Mouse (Mus musculus): ENCODE measurements at regions not wholly inside any gene's neighbourhood (a gene's known extent, or its start where the extent isn't known, plus 50 kb on each side); places are given as distances from the start of the nearest gene placed in this dataset.

DNA sequence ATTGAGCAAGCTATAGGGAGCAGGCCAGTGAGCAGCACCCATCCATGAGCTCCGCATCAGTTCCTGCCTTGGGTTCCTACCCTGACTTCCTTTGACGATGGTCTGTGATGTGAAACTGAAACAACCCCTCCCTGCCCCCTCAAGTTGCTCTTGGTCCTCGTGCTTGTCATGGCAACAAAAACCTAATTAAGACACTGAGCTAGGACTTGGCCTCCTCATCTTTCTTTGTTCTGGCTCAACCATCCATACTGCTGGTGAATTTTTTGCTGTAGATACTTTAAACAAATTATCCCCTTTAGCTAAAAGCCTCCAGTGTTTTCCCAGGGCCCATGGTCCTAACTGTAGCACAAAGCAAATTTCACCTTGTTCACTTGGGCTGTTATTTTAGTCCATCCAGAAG is 129.9 kb upstream of the Peli2 start:
- DNase-seq (ENCODE audit: low spot score in 2 of 2): no peak

DNA sequence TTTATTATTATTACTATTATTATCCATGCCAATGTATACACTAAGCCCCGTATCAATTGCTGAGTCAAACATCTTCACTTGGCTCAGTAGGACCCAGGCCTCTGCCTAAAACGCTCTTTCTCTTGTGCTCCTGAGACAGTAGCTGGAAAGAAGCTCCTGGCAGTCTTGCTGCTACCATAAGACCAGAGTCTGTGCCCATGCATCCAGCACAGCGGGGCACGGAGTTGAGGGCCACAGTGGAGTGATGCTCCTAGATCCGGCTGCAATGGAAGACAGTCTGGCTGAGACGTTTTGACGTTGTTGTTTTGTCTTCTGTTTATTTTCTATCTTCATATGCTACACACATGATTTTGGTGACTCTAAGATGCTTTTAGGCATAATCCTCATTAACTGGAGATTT is 129.1 kb upstream of the Peli2 start:
- DNase-seq (ENCODE audit: low spot score in 2 of 2): no peak

DNA sequence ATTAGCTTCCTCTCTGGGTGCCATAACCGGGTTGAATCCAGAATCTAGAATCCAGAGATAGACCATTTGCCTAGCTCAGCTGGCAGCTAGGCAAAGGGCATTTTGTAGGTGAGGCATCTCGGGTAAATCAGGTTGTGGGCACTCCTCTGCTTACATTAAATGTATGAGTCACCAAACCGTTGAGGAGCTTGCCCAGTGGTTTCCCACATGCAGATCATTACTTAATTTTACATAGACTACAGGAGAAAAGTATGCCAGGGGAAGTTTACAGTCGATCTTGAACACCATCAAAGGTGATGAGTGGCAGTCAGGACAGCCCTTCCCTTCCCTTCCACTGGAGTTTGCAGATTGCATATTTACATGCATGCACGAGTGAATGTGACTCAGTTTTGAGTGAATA is 128.5 kb upstream of the Peli2 start:
- no peak for DNase-seq (ENCODE audit: low spot score in 2 of 2)

DNA sequence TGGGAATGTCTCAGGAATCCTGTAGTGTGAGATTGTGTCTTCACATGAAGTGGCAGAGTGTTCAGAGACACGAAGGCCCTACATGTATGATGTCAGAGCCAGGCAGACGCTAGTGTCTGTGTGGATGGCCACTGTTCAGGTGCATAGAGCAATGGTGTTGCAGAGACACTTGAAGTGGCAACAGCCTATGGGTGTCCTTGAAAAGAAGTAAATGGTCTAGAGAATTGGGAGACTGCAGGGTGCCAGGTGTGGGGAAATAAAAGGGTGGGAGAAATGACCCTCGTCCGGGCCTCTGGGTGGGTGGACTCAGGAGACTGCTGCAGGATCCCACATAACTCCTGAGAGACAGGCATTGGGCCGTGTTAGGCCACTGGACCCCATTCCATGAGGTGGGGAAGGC is 127.8 kb upstream of the Peli2 start:
- DNase-seq (ENCODE audit: low spot score in 2 of 2): no peak

DNA sequence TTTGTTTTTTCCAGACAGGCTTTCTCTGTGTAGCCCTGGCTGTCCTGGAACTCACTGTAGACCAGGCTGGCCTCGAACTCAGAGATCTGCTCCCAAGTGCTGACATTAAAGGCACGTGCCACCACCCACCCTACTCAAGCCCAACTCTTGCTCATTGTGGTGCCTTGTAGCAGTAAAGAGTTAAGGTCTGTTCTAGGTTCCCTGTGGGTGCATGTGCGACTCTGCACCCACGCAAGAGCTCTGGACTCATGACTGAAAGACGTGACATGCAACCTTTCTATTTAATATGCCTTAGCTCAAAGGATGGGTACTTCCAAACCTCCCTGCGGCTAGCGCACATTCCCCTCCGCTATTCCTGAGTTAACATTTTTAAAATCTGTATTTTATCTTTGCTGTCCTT is 121.7 kb upstream of the Peli2 start:
- no peak for DNase-seq (ENCODE audit: low spot score in 2 of 2)

DNA sequence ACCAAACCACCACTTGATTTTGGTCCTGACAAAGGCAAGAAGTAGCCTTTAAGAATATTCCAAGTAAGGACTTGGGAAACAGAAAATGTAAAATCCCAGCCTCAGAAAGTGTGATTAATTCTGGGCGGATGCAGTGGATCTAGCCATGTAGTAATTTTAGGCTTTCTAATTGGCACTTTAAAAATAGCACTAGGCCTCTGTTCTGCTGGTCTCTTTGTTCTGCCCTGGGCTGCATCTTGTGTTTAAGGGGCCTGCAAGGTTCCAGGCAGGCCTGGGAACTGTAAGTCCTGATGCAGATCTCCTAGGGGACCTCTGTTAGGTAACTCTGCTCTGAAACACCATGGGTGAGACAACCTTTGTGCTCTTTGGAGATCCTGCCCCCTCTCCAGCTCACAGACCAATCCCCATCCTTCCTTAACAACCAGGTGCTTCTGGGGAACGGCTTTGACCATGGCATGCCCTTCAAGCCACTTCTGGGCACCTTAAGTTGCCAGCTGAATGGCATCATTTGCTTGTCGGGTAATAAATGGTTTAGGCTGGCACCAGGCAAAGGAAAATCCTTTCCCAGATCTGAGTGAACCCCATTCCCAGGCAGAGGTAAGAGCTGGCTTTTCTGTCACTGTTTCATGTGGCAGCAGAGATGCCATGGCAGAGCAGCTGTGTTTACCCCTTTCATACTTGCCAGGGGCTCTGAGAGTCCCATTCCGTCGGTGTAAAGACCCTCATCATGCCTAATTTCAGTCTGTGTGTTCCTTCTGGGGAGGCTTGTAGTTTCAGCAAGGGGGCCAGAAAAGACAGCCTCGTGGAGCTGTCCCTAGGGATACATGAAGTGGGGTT is 115.3 kb upstream of the Peli2 start:
- DNase-seq (ENCODE audit: low spot score in 2 of 2): no peak

DNA sequence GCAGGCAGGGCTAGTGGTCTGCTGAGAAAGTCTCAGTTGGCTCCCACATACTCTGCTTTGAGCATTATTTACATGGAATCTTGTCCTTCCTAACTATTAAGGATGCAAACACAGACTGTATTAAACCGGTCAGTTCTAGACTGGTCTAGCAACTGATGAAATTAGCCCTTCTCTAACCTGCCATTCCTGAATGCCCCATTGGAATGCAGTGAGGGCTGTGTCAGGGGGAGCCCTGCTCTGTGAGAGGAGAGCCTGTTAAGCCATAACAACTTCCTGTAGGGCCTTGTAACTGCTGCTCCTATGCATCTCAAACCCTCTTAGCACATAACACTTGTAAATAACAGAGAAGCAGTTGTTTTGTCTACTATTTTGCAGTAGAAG is 114.7 kb upstream of the Peli2 start:
- DNase-seq (ENCODE audit: low spot score in 2 of 2): no peak

DNA sequence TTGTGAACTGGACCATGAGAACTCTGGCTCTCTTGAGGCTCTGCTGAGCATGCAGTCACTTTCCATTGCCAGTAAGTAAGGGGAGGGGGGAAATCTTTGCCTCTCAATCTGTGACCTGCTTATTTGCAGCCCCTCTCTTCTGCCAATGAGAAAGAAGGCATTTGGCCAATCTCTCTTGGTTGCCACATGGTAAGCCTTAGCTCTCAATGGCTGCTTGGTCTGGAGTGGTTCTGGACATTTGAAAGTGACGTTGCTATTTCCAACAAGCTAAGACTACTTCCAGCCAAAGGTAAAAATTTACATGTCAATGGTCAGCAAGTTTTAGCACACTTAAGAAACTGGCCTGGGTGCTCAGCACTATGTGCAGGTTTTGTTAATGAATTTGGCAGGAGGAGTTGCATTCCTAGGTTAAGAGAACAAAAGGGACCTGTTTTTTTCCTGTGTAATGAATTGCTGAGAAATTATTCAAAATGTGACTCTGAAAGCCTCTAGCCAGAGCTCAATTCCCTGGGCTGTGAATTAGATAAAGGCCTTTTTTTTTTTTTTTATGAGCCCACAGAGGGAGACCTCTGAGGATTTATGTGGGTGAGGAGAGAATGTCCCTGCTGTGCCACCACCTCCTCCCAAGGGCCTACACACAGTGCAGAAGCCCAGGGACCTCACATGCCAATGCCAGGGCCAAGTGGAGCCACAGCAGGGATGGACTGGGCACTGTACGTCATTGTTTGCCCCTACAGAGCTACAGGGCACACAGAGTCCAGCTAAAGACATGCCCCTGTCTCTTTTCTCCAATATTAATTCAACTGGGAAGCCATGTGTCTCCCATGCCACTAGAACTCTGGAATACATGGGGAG is 108.0 kb upstream of the Peli2 start:
- DNase-seq (ENCODE audit: low spot score in 2 of 2): no peak

DNA sequence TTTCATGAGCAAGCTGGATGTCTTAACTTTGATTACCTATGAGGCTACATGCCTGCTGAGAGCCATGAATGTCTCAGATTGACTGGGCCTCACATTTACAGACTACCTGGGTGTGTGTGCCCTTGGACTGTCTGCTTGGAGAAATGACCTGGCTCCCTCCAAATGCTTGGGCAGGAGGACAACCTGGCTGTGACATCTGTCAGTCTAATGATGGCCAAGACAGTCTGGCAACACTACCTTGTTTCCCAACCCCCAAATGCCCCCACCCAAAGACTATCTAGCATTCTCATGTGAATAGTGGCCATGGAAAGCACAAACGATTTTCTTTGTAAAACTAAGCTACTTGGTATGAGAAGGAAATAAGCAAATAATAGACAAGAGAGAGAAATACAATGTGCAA is 107.2 kb upstream of the Peli2 start:
- no peak for DNase-seq (ENCODE audit: low spot score in 2 of 2)

DNA sequence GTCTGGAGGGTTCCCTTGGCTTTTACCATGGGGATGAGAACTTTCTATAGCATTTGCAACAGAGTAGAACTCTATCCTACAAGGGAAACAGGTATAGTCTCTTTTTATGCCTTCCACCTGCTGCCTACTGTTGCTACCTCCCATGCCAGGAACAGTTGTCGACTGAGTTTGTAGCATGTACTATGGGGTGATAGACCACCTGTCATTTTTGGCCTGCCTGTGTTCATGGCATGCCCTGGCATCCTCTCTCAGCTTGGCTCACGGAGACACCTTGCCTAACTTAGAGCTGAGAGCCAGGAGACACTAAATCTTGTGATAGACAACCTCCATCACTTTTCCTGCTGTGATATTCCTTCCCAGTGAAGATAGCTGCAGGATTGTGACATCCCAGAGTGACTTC is 105.8 kb upstream of the Peli2 start:
- DNase-seq (ENCODE audit: low spot score in 2 of 2): no peak

DNA sequence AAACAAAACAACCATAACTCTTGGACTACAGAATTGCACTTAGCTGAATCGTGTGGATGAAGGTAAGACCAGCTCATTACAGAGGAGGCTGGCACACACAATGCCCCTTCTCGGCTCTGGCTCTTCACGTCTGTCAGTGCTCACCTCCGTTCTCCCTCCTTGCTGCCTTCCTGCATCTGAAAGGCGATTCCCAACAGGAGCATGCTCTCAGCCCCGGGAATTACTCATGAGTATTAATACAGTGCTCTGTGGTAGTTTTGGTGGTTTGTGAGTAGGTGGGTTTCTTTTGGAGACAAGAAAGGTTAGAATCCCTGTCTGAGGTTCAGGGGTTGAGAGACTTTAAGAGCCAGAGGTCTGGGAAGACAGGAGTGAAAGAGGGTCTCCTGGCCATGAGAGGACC is 102.7 kb upstream of the Peli2 start:
- no peak for DNase-seq (ENCODE audit: low spot score in 2 of 2)

DNA sequence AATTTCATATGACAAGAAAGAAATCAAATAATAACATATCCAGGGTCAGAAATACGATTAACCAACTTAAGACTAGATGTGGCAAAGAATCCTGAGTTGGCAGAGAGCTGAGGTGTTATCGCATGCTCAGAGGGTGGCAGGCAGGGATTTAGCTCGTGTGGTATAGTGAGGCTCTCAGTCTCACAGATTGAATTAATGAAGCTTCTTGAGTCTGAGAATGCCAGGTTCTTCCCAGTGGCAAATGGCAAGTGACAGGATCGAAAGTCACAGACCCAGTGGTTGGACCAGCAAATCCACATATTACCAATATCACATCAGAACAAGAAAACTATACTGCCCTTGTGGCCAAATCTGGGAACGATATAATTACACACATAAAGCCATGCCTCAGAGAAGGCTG is 101.3 kb upstream of the Peli2 start:
- DNase-seq (ENCODE audit: low spot score in 2 of 2): no peak

DNA sequence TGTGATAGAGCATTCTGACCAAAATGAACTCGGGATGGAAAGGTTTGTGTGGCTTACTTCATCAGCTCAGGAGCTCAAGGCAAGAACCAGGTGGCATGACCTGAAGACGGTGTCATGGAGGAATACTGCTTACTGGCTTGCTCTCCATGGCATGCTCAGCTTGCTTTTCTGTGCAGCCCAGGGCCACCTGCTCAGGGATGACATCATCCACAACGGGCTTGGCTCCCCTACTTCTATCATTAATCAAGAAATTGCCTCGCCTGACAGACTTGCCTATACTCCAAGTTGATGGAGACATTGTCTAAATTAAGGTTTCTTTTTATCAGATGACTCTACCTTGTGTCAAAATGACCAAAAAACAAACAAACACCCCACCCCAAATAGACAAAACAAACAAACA is 98.4 kb upstream of the Peli2 start:
- no peak for DNase-seq (ENCODE audit: low spot score in 2 of 2)

DNA sequence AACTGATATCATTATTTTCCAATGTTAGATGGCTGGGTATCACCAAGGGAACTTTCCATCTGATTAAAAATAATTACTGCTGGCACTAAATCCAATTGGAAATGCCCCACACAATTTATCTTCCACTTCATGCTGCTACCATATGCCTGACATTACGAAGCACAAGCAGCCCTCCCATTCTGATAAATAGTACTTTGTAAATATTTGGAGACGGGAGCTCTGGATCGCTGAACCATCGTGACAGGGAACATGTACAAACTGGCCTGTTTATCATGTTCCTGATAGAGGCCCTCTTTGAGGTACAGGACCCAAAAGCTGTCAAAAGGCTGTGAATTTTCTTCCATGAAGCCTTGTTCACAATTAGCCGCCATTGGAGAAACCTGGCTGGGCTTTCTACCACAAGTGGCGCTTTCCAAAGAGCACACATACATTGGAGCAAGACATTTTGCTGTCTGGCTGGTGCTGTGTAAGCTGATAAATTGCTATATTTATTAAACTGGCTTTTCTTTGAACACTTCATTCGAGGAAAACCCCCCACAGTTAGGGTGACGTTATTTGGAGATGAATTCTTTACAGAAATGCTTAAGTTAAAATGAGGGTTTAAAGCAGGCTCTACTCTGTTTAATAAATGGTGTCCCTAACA is 96.5 kb upstream of the Peli2 start:
- DNase-seq (ENCODE audit: low spot score in 2 of 2): no peak

DNA sequence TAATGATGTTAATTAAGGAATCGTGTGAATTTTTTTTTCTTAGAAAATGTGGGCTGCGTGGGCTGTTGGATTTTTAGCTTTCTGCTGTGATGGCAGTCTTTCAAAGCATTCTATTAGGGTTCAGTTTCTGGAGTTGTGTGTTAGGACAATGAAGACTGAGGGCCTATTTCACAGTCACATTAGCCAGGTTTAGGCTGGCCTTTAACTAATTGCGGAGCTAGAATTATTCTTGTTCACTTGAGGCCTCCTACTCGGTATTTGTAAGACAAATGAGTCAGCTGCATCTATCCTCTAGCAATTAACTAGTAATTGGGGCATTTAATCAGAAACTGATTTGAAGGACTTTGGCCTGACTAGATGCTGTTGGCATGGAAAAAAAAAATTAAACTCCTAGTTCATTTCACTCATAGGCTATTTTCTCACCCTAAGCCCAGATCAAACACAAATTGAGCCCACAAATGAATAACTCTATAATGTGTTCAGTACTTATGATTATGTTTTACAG is 81.3 kb upstream of the Peli2 start:
- no peak for DNase-seq (ENCODE audit: low spot score in 2 of 2)

DNA sequence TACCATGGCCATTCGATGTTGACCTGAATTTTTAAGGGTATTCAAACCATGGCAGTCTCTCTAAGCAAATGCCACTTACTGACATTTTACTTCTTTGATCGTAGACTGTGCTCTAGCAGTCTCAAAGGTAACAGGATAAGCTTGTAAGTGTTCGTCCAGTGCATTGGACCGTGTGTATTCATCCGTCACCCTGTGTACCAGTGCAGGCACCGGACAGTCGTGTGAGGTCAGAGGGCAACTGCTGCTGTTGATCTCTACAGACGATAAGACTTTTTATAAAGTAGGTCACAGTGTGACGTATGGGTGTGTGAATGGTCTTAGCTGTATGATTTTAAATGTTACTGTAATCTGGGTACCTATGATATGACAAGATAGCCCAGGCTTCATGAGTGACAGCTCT is 74.5 kb upstream of the Peli2 start:
- no peak for DNase-seq (ENCODE audit: low spot score in 2 of 2)

DNA sequence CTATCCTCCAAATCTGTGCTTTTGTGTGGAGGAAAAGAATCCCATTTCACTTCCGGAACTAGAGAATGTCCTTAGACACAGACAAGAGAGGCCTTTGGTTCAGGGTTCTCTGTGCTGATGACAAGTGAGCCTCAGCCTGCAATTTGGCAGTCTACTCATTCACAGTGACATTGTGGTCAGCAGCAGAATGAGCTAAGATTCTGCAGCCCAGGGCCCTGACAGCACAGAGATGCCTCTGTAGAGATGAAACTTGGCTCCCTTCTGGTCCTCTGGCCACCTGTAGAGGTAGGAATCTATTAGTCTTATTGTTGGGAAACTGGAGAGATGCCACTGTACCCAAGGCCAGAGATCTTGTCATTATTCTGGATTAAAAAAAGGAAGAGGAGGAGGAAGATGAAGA is 73.8 kb upstream of the Peli2 start:
- DNase-seq (ENCODE audit: low spot score in 2 of 2): no peak

DNA sequence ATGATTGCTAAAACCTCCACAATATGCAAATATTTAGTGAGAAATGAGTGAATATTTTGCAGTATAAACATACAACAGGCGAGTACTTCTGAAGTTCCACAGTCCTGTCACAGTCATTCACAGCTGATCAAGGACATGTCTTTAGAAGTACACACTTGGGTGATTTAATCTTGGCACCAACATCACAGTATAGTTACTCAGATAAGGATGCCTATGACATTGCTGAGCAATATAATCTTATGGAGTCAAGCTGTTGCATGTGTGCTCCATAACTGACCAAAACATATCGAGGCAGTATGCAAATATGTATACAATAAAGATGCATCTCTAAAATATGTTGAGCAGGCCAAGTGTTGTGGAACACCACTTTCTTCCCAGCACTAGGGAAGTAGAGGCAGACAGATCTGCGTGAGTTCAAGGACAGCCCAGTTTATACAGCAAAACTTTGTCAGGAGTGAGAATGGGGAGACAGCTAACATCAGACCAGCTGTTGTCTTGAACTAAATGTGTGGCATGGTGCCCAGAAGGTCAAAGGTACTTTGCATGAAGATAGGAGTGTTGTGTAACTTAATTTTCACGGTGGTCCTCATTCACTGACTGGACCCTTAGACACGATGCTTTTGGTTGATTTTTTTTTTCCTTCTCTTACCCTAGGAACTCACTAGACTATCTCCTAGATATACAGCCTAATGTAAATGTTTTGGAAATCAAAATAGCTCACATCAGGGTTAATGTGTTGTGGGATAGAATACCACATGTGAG is 70.7 kb upstream of the Peli2 start:
- no peak for DNase-seq (ENCODE audit: low spot score in 2 of 2)

DNA sequence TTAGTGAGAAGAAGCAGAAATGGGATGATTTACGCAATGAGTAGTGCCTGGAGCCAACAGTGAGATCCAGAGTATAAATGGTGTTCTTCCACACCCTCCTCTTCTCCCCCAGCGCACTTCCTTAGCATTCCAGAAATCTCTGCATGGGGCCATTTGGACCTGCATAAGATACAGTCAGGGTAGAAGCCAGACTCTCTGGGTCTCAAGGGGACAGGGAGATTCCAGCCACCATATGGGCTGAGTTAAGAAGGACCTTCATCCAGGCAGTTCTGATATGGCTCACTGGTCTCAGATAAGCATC is 70.2 kb upstream of the Peli2 start:
- no peak for DNase-seq (ENCODE audit: low spot score in 2 of 2)

DNA sequence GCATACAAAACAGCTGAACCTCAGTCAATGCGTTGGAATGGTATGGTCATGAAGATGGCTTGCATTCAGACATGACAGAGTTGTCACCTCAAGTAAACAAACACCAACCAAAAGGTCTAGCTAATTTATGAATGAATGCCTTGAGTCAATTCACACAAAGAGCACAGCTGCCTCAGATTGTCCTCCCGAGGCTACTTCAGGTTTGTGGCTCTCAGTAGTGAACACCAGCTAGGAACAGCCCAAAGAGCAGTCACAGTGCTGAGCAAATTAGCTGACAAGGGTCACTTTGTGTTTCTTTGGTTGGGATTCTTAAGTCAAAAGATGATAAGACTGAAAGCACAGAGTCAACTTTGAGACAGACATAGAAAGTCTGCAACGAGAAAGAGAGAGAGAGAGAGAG is 68.7 kb upstream of the Peli2 start:
- no peak for DNase-seq (ENCODE audit: low spot score in 2 of 2)

DNA sequence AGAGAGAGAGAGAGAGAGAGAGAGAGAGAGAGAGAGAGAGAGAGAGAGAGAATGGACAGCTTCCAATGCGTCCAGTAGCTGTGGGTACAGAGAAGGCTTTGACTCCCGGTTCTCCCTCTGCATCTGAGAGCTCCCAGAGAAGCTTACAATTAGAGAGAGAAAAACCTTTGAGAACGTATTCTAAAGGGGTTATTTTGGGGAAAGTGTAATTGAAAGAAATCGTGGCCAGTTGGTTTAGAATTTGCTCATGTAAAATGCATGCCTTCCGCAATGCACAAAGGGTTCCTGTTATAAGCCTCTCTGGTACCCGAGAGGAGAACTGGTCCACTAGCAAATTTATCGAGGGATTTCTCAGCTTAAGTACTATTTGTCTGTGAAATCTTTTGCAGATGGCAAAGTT is 68.2 kb upstream of the Peli2 start:
- DNase-seq (ENCODE audit: low spot score in 2 of 2): peak in 1 of 2 experiments; percentile 11

DNA sequence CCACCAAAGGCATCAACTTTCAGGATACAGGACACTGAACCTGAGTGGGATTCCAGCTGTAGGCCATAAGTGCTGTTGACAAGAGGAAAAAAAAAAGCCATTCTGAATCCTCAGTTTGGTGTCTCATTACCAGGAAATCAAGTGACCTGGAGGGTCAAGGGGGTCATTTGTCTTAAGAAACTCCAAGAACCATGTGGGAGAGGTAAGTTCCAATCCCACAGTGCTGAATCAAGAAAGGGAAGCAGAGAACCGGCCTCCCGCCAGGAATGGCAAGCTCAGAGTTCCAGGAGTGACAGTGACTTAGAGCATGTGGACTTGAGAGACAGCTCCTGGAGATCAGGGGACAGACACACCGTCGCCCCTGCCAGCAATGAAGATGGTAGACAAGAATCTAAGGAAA is 67.5 kb upstream of the Peli2 start:
- no peak for DNase-seq (ENCODE audit: low spot score in 2 of 2)

All from right cerebral cortex, adult 2 months (tissue).